Mouse (Mus musculus) common myeloid progenitor, adult 5-6 weeks (primary cell): Measurements from ENCODE around the gene Tdrkh. TPM values are rescaled to one million over a fixed set of nuclear protein-coding genes. Genes with fewer than 3 reads are reported as not detected.
A peak's percentile ranks its signal among the peaks of the same experiment; 100 is the strongest.

ENCODE experiments used
- ATAC-seq: replicated peaks from 2 replicates; pipeline ENCODE4 v1.8.0; 2016; ENCODE audit warnings: low read depth, mild to moderate bottlenecking, moderate TSS enrichment, inconsistent platforms; ENCODE audit not compliant: poor library complexity, severe bottlenecking
- total RNA-seq: library from RNA; stranded (forward); fragments of 200-1000, 187-1606 nt; gene quantifications from 2 replicates; pipeline ENCODE4 v1.2.3, GENCODE M21; 2017

Tdrkh gene
- total RNA-seq, 1 experiment from 2014 or later = 10.8 TPM

DNA sequence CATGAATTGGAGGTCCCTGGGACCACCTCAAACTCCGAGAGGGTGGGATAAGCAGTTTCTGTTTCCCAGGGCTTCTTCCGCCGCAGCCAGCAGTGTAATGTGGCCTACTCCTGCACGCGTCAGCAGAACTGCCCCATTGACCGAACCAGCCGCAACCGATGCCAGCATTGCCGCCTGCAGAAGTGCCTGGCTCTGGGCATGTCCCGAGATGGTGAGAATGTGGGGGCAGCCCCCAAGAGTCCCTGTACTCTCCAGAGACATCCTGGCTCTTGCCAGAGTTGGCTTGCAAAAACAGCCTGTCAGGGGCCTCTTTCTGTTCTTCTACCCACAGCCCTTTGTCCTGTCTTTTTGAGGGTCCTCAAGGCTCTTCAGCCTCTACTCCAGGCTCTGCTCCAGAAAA lies 25.7 kb upstream of the Tdrkh start:
- no peak for ATAC-seq

- ATAC-seq = peak; percentile 80
These were observed 25.0 kb upstream of the Tdrkh start for GRCm38 (mm10) chr3:94388047-94388446.

DNA sequence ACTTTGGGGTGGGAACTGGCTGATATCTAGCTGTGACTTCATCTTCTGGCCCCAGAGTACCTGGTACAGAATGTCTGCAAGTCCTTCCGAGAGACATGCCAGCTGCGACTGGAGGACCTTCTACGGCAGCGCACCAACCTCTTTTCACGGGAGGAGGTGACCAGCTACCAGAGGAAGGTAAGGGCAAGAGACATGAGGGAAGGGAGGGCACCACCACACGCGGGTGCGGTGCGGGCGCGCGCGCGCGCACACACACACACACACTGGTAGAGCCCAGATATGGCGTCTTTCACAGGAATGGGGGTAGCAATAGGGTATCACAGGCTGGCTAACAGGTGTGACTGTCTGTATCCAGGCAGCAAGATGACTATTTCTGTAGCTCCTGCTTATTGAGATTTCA lies 23.7 kb upstream of the Tdrkh start:
- no peak for ATAC-seq

GRCm38 (mm10) chr3:94391001-94391400 lies 22.1 kb upstream of the Tdrkh start:
- ATAC-seq = no peak

- no peak for ATAC-seq
These were observed 20.9 kb upstream of the Tdrkh start for GRCm38 (mm10) chr3:94392128-94392527.

DNA sequence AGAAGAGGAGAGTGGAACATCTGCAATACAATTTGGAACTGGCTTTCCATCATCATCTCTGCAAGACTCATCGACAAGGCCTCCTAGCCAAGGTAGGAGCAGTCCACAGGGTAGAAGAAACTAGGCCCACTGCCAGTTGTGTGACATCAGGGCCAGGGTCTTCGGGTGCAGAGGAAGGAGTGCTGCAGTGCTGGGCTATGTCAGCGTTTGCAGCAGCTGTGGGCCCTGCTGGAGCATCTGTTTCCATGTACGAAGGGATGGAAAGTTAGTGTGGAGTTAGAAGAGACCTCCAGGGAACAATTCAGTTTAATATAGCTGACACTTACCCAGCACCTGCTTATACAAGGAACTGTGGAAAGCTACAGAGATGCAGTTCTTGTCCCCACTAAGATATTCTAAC lies 20.0 kb upstream of the Tdrkh start:
- ATAC-seq = no peak

DNA sequence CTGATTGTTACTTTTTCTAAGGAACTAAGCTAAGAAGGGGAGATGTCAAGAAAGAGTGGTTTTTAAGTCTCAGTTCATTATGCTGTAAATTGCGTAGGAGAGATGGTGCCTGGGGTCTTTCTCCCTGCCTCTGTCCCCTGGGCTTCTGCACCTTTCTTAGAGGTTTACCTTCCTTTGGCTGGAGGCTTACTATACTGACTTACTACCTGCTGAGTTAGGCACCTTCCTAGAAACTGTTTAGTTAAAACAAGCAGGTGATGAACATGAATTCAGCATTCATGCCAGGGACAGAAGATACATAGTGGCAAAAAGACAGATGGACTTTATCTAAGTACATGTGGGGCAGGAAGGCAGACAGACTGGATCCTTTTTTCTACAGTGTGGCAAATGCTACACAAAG lies 16.7 kb upstream of the Tdrkh start:
- no peak for ATAC-seq

GRCm38 (mm10) chr3:94396851-94397250 lies 16.2 kb upstream of the Tdrkh start:
- ATAC-seq = no peak

DNA sequence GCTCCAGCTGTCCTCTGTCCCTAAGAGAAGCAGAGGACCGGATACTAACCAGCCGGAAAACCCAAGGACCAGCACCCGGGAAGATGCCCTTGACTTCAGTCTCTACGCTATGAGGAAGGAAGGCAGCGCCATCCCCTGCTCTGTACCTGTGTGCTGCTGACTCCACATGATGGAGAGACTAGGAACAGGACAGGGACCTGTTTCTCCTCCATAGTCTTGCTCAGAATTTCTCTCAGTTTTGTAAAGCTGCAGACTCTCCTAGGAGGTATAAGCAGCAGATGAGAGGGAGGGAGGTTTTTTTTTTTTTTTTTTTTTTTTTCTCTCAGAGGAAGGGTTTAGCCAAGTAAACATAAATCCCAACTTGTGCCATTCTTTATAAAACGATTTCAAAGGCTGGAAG lies 14.9 kb upstream of the Tdrkh start, which contains the start of gene Lingo4:
Gene Lingo4 (plus strand): TSS at position 301 of the 400 bp plus-strand sequence.
- no peak for ATAC-seq

GRCm38 (mm10) chr3:94398943-94399481 lies 14.1 kb upstream of the Tdrkh start:
- ATAC-seq = peak; percentile 68

DNA sequence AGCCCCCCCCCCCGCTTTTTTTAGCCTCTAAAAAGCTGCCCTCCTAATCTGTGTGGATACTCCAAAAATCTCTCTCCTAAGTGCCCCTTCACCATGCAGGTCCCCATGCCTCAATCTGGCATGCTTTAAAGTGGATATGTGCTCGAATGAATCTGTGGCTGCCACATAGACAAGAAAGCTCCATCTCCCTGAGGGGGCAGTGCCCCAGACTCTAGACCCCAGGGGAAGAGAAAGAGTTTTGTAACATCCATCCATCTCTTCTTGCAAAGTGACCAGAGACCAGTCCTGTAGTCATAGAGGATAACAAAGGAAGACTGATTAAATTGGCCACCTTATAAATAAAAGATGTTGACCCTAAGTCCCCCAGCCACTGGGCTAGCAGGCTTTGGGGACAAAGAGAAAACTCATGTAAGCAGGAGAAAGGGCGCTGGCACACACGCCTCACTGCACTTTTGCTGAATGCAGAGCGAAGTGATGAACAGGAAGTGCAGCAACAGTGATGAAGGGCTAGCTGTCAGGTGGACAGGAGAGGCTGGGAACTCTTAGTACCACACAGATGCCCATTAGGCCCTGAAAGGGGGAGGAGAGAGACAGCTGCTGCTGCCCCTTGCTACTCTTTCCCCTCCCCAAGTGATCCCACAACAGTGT lies 13.3 kb upstream of the Tdrkh start:
- no peak for ATAC-seq

GRCm38 (mm10) chr3:94402451-94402850 lies 10.6 kb upstream of the Tdrkh start:
- no peak for ATAC-seq

DNA sequence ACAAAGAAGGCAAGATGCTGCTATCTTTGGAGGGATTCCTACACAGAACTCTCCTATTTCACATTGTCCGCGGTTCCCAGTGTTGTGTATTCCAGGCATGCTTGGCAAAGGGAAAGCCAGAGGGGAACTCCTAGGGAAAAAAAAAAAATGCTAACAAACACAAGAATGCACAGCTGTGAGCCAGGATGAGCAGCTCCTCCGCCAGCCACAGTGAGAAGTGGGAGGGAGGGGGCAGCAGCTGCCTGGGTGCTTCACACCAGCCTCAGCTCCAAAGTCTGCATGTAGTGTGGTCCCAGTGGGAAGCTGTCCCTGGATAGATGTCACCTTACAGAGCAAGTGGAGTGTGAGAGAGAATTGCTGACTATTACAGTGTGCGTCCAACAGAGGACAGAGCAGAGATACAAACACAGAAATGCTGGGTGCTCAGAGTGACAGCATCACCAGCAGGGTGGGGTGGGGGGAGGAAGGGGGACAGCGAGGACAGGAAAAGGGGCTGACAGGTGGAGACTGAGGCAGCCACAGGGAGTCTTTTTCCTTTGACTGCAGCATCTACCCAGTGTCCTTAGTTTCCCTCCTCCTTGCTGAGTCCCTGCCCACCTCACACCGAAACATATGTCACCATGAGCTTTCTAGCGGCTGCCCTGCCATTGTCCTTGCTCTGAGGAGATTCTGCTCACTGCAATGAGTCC lies 8.6 kb upstream of the Tdrkh start:
- ATAC-seq = no peak

DNA sequence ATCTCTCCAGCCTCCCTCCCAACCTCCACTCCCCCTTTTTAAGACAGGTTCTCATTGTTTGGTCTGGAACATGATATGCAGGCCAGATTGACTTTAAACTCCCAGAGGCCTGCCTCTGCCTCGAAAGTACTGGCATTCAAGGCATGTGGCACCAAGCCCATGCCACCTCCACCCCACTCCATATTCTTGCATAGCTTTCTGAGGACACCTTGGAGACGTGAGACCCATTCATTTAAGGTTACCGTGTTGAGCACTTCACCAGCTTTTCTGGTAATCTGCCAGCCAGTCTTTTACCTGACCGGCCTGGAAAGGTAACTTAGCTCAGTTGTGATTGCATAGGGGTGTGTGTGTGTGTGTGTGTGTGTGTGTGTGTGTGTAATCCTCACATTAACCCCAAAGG lies 7.5 kb upstream of the Tdrkh start:
- no peak for ATAC-seq

DNA sequence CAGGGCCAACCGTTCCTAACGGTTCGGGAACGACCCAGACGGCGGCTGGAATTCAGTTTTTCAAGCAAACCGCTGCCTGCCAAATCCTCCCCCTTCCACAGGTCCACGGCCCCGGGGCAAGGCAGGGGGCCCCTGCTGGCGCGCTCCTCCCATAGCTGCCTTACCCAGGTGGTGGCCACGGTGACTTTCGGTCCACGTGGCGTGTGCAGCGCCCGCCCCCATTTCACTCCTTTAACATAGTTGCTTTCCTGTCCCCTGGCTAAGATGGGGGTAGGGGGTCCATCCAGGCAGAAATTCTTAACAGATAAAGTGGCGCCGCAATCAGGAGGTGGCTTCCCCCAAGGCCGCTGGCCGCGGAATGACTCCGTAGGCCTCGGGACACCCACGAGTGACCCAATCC lies 543 bp upstream of the Tdrkh start:
- peak; percentile 37 for ATAC-seq

- peak; percentile 50; the same call in 1 of the 2 replicates for ATAC-seq
These were observed 17.9 kb downstream of the Tdrkh start for GRCm38 (mm10) chr3:94430980-94431379.

- ATAC-seq = no peak
These were observed 21.2 kb downstream of the Tdrkh start for GRCm38 (mm10) chr3:94434305-94434704.

- ATAC-seq = no peak
These were observed 23.3 kb downstream of the Tdrkh start for GRCm38 (mm10) chr3:94436420-94436819.

DNA sequence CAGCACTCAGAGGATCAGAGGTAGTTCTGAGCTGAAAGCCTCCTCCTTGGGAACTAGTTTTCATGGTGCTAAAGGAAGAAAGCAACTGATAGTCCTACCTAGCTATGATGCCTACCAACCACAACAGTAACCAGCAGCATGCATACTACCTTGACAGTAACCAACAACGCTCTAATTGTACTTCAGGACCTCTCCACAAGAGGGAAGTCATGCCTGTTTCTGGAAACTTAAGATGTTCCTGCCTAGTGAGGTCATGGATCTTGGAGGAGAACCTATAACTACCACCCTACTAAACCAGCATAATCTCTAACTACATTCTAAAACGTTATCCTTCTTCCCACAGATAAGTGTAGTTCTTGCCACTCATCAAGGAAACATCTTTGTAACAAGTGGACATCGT lies 28.1 kb downstream of the Tdrkh start:
- ATAC-seq = peak; percentile 52

DNA sequence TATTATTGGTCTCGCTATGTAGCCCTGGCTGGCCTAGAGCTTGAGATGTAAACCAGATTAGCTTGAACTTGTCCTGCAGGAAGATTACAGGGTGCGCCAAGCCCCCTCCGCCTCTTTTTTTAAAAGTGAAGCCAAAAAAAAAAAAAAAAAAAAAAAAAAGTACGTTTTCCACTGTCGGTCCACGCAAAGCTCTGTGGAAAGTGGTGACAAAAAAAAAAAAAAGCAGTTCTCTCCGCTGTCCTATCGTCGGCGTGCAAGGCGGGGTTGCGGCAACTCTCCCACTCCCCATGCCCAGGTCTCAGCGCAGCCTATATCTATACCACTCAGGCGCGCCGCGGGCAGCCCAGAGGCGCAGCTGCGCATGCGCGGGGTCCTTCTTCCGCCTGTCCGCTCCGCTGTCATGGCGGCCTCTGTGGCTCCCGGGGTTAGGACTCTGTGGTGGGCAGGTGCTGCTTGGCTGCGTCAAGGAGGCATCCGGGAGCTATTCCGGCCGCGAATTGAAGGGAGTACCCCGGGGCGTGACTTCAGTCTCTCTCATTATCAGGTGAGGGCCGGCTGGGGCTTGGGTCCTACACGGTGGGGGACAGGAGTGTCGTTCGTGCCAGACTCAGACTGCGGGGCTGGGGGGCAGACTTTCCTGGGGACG lies 30.0 kb downstream of the Tdrkh start, which contains the start of gene Mrpl9:
Gene Mrpl9 (plus strand): TSS at position 368 of the 646 bp plus-strand sequence.
- ATAC-seq = peak; percentile 96

- ATAC-seq = no peak
These were observed 30.5 kb downstream of the Tdrkh start, which contains the start of gene Oaz3 for GRCm38 (mm10) chr3:94443597-94443964. Gene Oaz3, minus strand, starts transcription at chr3:94443915.
